Mouse (Mus musculus): ENCODE measurements around the gene Dock2. TPM values are rescaled to one million over a fixed set of nuclear protein-coding genes. Genes with fewer than 3 reads are reported as not detected.

Gene Dock2
- total and polyA plus RNA-seq, 3 experiments = 79.6 to 151 (median 133) TPM

- Histone ChIP-seq H3K4me1 (ENCODE audit: control insufficient read depth in 1 of 2, insufficient read depth in 2 of 2) (no peaks in the 10 kb centered on the region), H3K79me2 (replicated peaks; ENCODE audit: control insufficient read depth, extremely low read depth, insufficient read depth, poor library complexity, severe bottlenecking) (no peaks in the 10 kb centered on the region), H3K27ac (ENCODE audit: insufficient read depth, low read depth) (no peak overlapping the region), H3K36me3 (replicated peaks in 1 of 2; ENCODE audit: control insufficient read depth in 1 of 2, insufficient read depth in 1 of 2, low read length in 1 of 2) (peaks cover 93 to 98% of the 10 kb centered on the region in 2 experiments), H3K4me3 (replicated peaks in 1 of 3; ENCODE audit: low read depth in 2 of 3, low read length in 2 of 3, poor library complexity in 1 of 3) (no peak overlapping the region), H3K4me2 (ENCODE audit: insufficient read depth, low read depth, poor library complexity, severe bottlenecking) (no peak overlapping the region), H3K27me3 (replicated peaks) (no peaks in the 10 kb centered on the region), H3K9ac (ENCODE audit: insufficient read depth, low read depth) (no peak overlapping the region), H3K9me3 (replicated peaks; ENCODE audit: low read length) (peaks cover 6% of the 10 kb centered on the region)
- dilution Hi-C loops (cut with MboI; ENCODE audit: extremely low pct_ligation_motif_present, extremely low pct_unique_long_range_greater_than_20kb, low sequenced_read_pairs) (no loop called here), in situ Hi-C loops (cut with MboI; ENCODE audit: low pct_ligation_motif_present, low pct_unique_long_range_greater_than_20kb, low sequenced_read_pairs) (no loop called here)
- DNase-seq (ENCODE audit: extremely low read depth) = no peak
- TF ChIP-seq CHD1 (IDR thresholded peaks at IDR 0.05; ENCODE audit: low read depth, low read length) (no peak), JUND (conservative IDR thresholded peaks at IDR 0.05; ENCODE audit: low read depth, low read length) (no peak), BHLHE40 (IDR thresholded peaks at IDR 0.05; ENCODE audit: low read depth, low read length) (no peak), RAD21 (IDR thresholded peaks at IDR 0.05; ENCODE audit: low read depth, low read length) (no peak), PAX5 (IDR thresholded peaks at IDR 0.05; ENCODE audit: low read length) (no peak), POLR2A (IDR thresholded peaks at IDR 0.05; ENCODE audit: low read depth, low read length) (no peak), SMC3 (IDR thresholded peaks at IDR 0.05; ENCODE audit: low read depth, low read length) (no peak), MXI1 (IDR thresholded peaks at IDR 0.05; ENCODE audit: low read depth, low read length) (no peak)
These were observed 78.6 kb downstream of the Dock2 start for GRCm38 (mm10) chr11:34705108-34705446.

GRCm38 (mm10) chr11:34704384-34705107, 79.1 kb downstream of the Dock2 start:
- Histone ChIP-seq H3K9ac (ENCODE audit: insufficient read depth, low read depth) (no peak overlapping the region), H3K36me3 (replicated peaks in 1 of 2; ENCODE audit: control insufficient read depth in 1 of 2, insufficient read depth in 1 of 2, low read length in 1 of 2) (peaks cover 93 to 98% of the 10 kb centered on the region in 2 experiments), H3K9me3 (replicated peaks; ENCODE audit: low read length) (peaks cover 6% of the 10 kb centered on the region), H3K4me3 (replicated peaks in 1 of 3; ENCODE audit: low read depth in 2 of 3, low read length in 2 of 3, poor library complexity in 1 of 3) (no peak overlapping the region), H3K27me3 (replicated peaks) (no peaks in the 10 kb centered on the region), H3K79me2 (replicated peaks; ENCODE audit: control insufficient read depth, extremely low read depth, insufficient read depth, poor library complexity, severe bottlenecking) (no peaks in the 10 kb centered on the region), H3K4me2 (ENCODE audit: insufficient read depth, low read depth, poor library complexity, severe bottlenecking) (no peak overlapping the region), H3K4me1 (ENCODE audit: control insufficient read depth in 1 of 2, insufficient read depth in 2 of 2) (no peaks in the 10 kb centered on the region), H3K27ac (ENCODE audit: insufficient read depth, low read depth) (no peak overlapping the region)
- no peak for TF ChIP-seq MAX (IDR thresholded peaks at IDR 0.05; ENCODE audit: low read length)
- TF ChIP-seq RAD21 (IDR thresholded peaks at IDR 0.05; ENCODE audit: low read depth, low read length) = peak; percentile 5
- dilution Hi-C loops (cut with MboI; ENCODE audit: extremely low pct_ligation_motif_present, extremely low pct_unique_long_range_greater_than_20kb, low sequenced_read_pairs) = no loop called here
- no peak for DNase-seq (ENCODE audit: extremely low read depth)
- in situ Hi-C loops (cut with MboI; ENCODE audit: low pct_ligation_motif_present, low pct_unique_long_range_greater_than_20kb, low sequenced_read_pairs) = no loop called here

- in situ Hi-C loops (cut with MboI; ENCODE audit: low pct_ligation_motif_present, low pct_unique_long_range_greater_than_20kb, low sequenced_read_pairs) = no loop called here
- dilution Hi-C loops (cut with MboI; ENCODE audit: extremely low pct_ligation_motif_present, extremely low pct_unique_long_range_greater_than_20kb, low sequenced_read_pairs) = no loop called here
- TF ChIP-seq USF2 (conservative IDR thresholded peaks at IDR 0.05; ENCODE audit: low read depth, low read length) (no peak), USF1 (IDR thresholded peaks at IDR 0.05; ENCODE audit: low read depth, low read length) (no peak), TBP (conservative IDR thresholded peaks at IDR 0.05; ENCODE audit: low read depth, low read length) (no peak), BHLHE40 (IDR thresholded peaks at IDR 0.05; ENCODE audit: low read depth, low read length) (no peak), ETS1 (conservative IDR thresholded peaks at IDR 0.05; ENCODE audit: low read depth, low read length) (no peak), ZC3H11A (IDR thresholded peaks at IDR 0.05; ENCODE audit: low read depth, low read length) (no peak), POLR2A (IDR thresholded peaks at IDR 0.05; ENCODE audit: low read depth, low read length) (no peak), PAX5 (IDR thresholded peaks at IDR 0.05; ENCODE audit: low read length) (no peak), UBTF (IDR thresholded peaks at IDR 0.05; ENCODE audit: low read depth, low read length) (no peak), ZNF384 (IDR thresholded peaks at IDR 0.05; ENCODE audit: low read depth, low read length) (no peak), JUND (conservative IDR thresholded peaks at IDR 0.05; ENCODE audit: low read depth, low read length) (no peak)
These were observed 79.8 kb downstream of the Dock2 start for GRCm38 (mm10) chr11:34703851-34704250.

More at GRCm38 (mm10) chr11:34703851-34704250, 79.8 kb downstream of the Dock2 start:
- Histone ChIP-seq H3K9ac (ENCODE audit: insufficient read depth, low read depth) (no peak overlapping the region), H3K4me1 (ENCODE audit: control insufficient read depth in 1 of 2, insufficient read depth in 2 of 2) (no peaks in the 10 kb centered on the region), H3K36me3 (replicated peaks in 1 of 2; ENCODE audit: control insufficient read depth in 1 of 2, insufficient read depth in 1 of 2, low read length in 1 of 2) (peaks cover 93 to 99% of the 10 kb centered on the region in 2 experiments), H3K9me3 (replicated peaks; ENCODE audit: low read length) (peaks cover 6% of the 10 kb centered on the region), H3K27ac (ENCODE audit: insufficient read depth, low read depth) (no peak overlapping the region), H3K4me2 (ENCODE audit: insufficient read depth, low read depth, poor library complexity, severe bottlenecking) (no peak overlapping the region), H3K27me3 (replicated peaks) (no peaks in the 10 kb centered on the region), H3K4me3 (replicated peaks in 1 of 3; ENCODE audit: low read depth in 2 of 3, low read length in 2 of 3, poor library complexity in 1 of 3) (no peak overlapping the region), H3K79me2 (replicated peaks; ENCODE audit: control insufficient read depth, extremely low read depth, insufficient read depth, poor library complexity, severe bottlenecking) (no peaks in the 10 kb centered on the region)
- no peak for DNase-seq (ENCODE audit: extremely low read depth)
